Mouse (Mus musculus) adrenal gland, postnatal 25 days (tissue): ENCODE measurements at regions not wholly inside any gene's neighbourhood (a gene's known extent, or its start where the extent isn't known, plus 50 kb on each side); places are given as distances from the start of the nearest gene placed in this dataset.

ENCODE experiments used
- DNase-seq: peaks from one replicate; pipeline ENCODE4 v3.0.0; 2021; ENCODE audit warnings: mixed read lengths

DNA sequence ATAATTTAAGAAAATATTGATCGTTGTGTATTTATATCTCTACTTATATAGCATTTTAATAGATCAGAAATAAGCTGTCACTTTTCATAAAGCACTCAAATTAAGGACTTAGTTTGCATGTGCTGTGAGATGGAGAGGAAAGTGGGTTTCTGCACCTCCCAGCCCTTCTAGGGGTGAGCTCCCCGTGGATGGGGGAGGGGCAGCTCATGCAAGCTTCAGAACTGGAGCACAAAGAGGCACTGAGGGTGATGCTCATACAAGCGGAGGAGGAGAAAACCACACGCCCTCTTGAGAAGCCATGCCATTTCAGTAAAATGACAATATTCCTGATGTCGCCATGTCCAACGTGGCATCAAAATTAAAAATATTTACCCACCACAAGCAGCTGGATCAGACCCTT is 452.1 kb upstream of the 3110018I06Rik start:
- DNase-seq, result no peak

DNA sequence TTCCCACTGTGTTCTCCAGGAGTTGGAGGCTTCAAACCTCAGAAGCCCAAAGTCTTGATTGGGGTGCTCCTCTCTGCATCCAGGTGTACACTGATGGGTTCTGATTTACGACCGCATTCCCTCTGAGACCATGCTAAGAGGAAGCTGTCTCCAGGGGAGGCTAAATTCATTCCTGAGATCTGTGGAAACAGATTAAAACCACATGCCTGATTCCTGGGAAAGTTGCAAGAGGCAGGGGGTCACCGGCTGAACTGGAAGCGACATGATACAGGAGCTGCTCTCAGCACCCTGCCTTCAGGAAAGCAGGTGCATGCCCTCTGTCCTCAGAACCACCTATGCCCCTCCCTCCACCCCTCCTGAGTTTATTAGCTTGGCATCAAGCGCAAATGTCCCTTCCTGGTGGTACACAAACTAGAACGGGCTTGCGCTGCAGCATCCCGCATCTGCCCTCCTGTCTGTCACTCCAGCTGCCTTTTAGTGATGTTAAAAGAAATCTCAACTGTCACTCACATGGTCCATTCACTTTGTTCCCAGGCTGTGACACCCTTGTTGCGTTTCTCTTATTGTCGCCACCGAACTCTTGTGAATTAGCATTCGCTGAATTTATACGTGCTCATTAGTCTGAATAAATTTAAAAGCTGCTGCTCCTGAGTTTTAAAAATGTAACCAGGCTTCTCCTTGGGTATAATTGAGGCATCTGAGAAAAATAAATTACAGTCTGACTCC is 446.3 kb upstream of the 3110018I06Rik start:
- DNase-seq, result no peak

DNA sequence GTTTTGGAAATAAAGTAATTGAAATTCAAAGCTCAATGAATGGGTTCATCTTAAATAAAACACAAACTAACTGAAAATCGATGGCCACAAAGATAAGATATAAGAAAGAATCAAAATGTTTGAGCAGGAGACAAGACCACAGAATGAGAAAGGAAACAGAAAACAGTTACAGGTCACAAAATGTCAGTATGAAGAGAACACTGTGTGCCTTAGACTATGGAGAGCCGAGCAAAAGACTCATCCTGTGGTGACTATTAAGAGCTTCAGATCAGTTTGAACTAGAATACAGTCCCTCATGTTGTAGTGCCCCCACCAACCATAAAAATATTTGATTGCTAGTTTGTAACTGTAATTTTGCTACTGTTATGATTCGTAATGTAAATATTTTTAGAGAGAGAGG is 441.9 kb upstream of the 3110018I06Rik start:
- no peak for DNase-seq

DNA sequence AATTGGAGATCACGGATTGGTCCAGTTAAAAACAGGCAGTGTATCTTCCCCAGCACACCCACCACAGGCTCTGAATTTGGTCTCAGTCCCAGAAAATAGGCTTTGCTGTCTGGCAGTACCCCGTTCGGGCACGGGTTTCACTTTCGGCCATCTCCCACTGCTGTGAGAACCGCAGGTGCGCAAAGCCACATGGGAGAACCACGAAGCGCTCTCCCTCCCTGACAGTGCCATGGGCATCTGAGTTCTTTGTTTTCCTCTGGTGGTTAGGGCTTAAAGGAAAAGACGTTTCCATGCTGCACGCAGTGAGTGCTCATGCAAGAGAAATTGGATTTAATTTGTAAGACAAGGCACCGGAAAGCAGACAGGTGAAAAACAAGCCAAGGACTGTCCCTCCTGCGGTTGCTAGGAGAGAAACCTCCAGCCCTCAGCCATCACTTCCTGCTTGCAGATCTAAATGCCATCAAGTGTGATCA is 441.3 kb upstream of the 3110018I06Rik start:
- no peak for DNase-seq

DNA sequence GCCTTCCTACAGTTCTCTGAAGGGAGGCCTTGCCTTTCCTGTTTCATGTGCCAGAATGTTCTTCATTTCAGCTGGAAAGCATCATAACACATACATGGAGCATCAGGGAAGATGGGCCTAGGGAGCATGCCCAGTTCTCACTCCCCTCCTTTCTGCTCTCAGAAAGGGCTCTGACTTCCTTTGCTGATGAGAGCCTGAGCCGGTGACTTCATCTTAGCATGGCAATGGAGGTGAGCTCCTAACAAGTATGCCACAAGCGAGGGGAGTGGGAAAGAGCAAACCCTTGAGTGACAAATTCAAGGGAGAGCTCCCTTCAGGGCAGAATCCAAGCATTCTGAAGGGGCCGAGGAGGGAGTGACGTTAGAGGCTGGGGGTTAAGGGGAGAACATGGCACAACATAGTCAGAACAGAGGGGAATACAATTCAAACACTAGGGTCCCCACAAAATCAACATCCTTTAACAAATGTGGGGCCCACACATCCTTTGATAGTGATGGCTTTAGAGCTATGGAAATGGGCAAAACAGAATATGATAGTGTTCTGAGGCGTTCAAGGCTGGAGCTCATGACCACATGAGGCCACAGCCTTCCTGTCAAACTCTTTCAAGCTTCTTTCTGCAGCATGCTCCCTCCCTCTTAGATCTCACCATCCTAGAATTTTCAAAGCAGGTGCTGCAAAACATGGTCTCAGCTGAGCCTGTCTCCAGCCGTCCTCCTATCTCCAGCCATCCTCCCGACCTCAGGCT is 437.4 kb upstream of the 3110018I06Rik start:
- DNase-seq, result no peak

DNA sequence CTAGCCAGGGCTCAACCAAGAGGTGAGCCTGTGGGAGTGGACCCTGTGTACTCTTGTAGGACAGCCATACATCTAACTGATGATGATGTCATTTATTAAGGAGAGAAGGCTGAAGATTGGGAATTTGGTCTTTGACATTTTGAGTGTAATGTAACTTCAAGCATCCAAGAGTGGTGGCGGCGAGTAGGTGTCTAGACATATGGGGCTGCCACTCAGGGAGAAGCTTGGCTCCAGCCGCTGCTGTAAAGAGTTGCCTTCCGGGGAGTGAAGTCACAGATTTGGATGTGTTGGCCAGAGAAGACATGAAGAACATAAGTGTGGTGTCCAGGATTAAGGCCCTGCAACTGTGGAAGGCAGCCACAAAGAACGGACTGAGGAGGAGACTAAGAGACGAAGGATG is 436.3 kb upstream of the 3110018I06Rik start:
- DNase-seq, result no peak

DNA sequence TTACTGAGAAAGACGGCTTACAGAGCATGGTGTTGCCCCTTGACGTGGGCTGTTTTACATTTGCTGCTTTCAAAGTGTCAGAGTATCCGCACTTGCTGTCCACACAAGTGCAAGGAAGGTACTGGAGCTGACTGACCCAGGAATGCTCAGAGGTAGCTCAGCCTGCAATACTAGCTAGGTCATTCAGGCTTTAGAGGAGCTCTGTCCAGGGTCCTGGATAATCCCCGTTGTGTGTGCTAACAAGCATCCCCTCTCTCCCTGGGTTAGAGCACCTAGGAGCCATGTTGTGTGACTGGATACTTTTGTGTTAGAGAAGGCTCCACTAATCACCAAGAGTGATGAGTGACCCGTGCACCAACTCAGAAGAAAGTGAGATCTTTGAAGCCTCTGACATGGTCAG is 431.9 kb upstream of the 3110018I06Rik start:
- no peak for DNase-seq

DNA sequence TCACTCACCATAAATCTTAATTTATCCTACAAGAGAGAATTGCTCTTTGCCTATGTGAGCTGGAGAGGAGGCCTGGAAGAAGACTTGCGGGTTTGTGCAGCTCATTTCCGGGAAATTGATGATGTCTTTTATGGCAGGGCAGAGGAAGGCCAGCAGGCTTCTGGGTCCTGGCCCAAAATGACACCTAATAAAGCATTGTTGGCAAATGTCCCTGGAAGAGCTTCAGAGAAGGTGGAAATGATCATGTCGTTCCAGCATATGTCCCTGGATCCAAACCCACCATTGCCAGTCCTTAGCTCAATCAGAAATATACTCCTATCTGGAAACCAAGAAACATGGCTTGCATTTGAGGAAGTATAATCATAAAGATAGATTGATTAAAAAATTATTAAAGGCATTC is 427.9 kb upstream of the 3110018I06Rik start:
- DNase-seq, result no peak

DNA sequence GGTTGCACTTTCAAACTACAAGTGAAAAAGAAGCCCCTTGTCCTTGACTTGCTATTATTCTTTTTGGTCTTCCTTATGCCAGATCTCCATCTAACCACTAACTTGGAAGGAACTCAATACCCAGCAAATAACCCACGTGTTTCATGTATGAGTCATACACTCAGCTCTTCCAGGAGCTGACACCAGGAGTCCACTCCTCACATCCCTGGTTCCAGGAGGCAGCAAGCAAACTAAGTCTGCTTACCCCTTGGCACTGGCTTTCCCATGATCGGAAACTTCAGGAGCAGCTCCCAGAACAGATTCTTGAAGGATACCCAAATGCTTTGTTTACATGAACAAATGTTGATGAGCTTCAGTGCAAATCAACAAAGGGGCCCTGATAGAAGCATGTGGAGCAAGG is 421.1 kb upstream of the 3110018I06Rik start:
- DNase-seq, result no peak

DNA sequence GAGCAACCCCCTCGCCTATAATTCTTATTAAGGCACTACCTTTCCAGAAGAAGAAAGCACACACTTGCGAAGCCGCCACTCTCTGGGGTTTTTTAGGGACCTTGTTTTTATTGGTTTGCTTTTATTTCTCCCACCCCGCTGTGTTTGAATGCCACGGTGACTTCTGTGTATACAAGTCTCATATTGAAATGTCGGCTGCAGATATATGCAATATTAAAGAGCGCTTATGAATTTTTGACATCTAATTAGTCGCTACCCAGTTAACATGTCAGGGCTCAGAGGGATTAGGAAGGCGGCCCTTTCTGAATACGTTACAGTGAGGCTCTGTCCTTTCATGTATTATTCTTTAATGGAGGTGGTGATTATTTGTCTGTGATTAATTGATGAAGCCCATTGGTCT is 405.9 kb upstream of the 3110018I06Rik start:
- DNase-seq, result no peak

DNA sequence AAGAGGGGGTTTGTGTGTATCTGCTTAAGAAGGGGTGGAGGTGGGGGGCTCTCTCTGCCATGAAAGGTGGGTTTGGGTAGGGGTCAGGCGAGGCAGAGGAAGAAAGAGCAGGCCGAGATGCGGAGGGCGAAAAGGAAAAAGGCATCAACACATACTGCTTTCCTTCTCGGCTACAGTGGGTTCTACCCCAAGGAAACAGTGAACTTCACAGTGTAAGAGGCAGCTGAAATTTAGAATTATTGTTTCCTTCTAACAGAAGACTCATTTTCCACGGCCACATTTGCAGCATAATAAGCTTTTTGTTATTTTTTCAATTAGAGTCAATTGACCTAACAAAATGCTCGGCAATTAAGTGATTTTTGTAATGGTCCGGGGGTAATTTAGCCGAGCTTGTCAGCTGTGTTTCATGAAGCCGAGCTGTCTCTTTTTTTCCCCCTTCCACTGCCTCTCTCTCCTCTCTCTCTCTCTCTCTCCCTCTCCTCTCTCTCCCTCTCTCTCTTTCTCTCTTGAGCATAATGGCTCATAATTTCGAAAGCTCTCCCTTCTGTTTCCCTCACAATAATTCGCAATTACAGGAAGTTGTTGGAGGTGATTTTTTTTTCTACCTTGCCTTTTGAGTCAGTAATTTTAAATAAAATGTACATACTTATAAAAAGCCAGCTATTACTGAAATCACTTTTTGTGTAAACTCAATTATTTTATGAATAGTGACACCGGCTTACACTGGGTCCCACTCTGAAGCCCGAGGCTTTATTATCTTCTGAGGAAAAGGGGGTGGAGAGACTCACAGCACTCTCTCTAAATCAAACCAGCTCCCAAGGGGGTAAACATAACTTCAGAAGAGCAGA is 403.1 kb upstream of the 3110018I06Rik start:
- DNase-seq, result no peak

DNA sequence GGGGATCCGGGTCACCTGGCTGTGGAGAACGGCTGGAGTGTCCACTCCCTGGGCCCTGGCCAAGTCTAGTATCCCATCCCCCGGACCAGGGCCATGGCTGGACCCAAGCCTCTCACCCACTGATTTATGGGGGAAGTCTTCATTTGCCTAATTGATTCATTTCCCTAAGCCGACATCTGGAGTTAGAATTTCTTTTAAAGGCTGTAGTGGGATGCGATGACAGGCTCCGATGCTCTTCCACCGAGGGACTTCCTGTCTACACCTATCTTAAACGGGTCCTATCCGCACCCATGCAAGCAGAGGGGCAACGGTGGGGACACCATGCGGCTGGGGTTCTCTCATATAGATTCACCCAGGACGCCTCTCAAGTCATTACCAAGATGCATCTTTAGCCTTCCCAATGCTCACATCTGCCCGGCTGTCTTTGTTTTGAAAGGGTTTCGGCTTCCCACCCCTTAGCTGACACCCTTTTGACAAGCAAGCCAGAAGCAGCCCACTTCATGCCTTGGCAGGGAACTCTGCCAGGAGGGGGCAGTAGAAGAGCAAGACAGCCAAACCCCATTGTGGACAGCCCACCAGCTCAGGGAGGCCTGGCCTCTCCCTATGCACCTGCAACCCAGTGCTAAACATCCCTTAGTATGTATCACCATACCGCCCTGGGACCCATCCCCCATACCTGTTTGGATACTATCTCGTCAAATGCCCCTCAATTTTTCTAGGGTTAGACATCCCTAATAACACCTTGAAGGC is 402.4 kb upstream of the 3110018I06Rik start:
- peak; percentile 51 for DNase-seq

DNA sequence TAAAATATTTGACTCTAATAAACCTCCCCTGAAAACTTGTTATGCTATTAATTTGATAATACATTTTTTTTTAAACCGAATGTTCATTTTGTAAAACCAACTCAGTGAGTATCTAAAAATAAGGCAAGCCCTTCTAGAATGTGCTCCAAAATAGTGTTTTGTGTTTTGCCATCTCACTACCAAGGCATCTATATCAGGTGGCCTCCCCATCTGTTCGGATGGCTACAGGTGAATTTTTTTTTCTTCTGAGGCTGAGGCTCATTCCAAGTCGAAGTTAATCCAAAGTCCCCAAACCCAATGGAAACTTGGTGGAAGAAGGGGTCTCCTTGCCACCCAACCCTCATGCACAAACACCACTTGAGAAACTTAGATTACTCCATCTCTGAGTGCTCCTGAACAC is 396.3 kb upstream of the 3110018I06Rik start:
- DNase-seq, result no peak

DNA sequence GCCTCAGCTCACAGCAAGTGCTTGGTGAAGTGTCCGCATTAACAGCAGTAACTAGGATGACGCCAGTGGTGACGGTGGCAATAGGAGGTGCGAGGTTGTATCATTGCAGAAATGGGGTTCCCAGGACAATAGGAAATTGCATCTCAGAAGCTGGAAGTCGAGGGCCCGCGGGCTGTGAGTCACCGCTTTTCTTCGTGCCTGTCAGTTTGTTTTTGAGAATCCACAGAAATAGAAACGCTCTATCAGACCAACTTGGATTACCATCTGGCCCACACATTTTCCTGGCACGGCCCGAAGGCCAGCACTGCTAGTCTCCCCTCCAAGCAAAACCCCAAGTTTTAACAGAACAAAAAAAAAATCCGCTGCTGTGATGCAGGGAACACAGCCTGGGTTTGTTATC is 395.1 kb upstream of the 3110018I06Rik start:
- no peak for DNase-seq

DNA sequence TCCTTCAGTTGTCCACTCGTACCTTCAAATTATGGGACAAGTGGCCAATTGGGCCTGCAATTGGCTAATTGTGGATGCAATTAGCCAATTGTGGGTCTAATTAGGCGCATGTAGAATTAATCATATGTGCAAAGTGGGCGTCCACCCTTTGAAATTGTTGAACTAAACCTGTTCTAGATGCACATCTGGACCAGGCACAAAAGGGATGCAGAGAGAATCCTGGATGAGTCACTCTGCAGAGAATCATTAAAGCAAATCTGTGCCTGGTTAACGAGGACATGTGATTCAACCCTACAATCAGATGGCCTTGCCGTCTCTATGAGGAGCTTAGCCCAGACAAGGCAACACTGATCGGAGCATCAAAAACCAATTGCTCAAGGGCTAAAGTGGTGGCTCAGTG is 393.0 kb upstream of the 3110018I06Rik start:
- no peak for DNase-seq

DNA sequence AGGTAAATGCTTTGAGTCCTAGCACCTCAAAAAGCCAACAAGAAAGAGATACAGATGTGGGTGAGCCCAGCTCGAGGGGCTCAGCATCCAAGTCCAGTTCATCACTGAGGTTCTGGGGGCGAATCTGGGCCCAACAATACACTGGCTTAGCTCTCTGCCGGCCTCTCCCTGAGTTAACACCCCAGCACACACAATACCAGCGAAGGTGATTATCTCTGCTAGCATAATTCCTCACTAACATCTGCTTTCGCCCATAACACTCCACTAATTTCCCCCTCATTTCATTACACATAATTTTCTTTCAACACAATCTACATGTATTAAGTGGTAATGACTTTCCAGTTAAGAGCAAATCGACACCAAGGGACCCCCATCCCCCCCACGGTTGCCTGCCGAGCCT is 383.9 kb upstream of the 3110018I06Rik start:
- no peak for DNase-seq

DNA sequence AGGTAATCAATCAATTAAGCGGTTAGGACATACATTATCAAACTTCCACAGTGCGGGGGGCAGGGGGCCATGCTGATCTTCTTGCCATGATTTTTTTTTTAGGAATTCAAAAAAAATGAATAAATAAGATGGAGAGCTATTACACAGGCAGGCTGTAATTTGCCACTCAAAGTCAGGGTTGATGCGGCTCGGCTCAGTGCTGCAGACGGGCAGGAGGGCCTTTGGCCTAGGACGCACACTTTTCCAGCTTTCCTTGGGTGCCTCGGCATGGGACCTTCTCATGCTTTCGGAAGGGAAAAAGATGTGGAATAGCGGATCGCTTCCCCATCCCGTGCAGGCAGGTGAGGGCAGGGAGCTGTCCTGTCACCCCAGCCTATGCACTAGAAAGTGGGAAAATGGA is 383.4 kb upstream of the 3110018I06Rik start:
- no peak for DNase-seq

DNA sequence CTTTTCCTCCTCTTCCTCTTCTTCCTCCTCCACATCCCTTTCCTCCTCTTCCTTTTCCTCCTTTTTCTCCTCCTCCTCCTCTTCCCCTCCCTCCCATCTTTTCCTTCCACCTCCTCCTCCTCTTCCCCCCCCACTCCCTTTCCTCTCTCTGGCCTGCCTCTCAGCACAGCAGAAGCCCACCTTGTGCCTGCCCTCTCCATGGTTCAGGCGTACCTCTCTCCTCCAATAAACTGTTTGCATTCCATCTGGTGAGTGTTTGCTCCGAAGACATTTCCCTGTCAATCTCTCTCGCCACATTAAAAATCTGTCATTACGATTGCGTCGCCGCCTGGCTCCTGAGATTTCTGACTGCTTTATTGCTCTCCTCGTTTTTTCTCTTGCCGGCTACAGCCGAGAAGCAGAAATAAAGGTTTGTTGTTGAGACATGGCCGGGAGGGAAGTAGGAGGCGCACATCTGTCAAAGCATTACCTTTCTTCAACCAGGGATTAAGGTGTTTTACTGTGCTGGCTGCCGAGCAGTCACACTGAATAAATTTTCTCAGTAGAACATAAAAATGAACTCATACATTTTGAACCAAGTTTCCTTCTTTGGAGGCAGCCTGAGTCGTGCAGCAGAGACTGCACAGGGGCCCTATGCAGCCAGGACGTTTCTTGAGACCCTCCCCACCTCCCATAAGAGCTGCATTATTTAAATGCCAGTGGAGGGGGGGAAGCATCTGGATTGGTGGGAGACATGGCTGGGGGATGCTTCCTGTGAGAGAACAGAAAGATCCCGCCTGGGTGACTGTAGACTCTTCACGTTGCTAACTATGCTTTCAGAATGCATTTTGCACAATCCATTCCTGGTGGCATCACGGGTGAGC is 376.3 kb upstream of the 3110018I06Rik start:
- DNase-seq, result no peak

DNA sequence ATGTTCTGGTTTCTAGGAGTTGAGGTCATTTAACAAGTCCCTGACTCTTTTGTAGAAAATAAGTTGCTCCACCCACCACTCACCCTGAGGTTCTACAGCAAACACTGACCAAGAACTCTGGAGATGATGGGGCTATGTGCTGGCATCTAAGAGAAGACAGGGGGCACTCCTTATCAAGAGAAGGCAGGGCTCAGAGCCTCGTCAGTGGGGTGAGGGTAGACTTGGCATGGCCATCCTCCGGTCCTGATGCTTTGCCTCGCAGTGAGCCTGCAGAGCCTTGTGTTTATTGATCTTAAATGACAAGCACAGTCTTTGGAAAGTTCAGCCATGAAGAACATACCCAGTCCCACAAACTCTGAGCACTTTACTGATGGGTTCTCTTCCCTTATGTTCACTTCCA is 370.1 kb upstream of the 3110018I06Rik start:
- DNase-seq, result no peak

DNA sequence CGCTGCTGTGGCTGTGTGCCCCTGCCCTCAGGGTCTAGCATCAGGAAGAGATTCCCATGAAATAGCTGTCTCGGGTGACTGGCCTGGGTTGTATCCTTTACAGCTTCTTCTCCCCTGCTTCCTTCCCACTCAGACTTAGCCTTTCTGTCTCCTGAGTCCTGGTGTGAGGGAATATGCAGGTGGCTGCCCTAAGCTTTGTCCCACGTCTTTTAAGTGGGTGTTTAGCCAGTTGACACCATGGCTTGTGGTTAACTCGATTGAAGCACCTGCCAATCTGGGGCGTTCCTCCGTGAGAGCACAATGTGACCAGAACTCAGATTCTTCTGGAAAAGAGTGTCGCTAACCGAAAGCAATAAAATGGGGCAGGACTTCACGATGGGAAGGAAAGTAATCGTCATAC is 369.4 kb upstream of the 3110018I06Rik start:
- no peak for DNase-seq

DNA sequence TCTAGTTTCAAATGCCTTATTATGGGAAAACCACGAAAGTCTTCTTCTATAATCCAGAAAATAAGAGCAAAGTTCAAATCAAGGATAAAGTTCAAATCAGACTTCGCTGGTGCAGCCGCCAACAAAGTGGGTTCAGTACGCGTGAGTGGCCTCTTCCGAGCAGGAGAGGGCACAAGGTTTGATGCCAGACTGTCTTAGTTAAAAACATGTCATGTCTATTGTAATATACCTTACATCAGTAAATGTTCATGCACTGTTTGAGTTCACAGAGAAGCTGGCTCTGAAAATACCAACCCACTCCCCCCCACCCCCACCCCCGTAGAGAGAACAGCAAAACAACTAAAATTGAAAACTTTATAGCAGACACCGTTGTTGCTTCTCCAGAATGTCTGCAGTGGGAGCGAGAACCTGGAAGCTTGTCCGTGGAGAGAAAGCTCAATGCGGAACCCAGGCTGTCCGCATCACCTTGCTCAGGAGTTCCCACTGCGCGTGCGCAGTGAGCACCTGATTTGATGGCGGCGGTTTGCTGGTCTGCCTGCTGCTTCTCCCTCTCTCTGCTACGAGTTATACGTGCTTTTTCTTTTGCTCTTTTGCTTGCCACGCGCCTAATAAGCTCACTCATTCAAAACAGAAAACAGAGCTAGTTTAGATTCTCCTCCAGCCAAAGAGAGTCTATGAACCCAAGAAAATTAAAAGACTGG is 367.8 kb upstream of the 3110018I06Rik start:
- DNase-seq, result no peak
